20 mouse cellular contexts compared by ENCODE assay signal in the genomic region with DNA sequence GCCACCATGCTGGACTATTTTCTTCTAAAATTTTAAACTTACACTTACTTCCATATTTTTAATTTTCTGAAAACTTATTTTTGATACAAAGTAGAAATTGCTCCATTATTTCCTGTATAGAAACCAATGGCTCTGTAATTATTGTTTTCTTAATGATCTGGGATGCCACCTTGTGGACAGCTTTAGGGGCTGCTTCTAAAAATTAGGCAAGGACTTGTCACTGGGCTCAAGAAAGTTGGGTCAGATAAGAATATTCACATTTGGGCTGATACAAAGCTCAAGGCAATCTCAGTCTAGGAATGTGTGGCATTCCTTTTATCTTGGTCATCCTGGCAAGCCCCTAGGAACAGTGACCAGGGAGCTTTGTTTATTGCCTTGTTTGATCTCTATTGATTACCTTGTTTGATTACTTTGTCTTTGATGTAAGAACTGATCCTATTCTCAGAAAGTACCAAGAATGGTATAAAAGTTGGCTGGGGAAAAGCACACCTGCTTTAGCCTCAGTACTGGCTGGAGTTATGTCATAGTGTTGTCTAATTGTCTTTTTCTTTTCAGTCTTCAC.
DNase-seq lines count a peak whose midpoint lies in the region; ATAC-seq and TF ChIP-seq lines count a peak whose summit lies in the region.
"Had no signal": no experiment of that assay in that cellular context is flagged by ENCODE, and none has a peak within 500 bp of the region (broad histone marks: within the 10 kb centered on the region; RNA-seq: fewer than 3 reads in every experiment).

No protein-coding gene starts in this region.

- TF ChIP-seq EP300 in CH12.LX (IDR thresholded peaks at IDR 0.05; ENCODE audit: low read length): no peak
- TF ChIP-seq EP300 in stomach, postnatal 0 days (optimal IDR thresholded peaks at IDR 0.05): no peak

- no peak overlapping the region for H3K4me3 ChIP-seq in intestine, postnatal 0 days (ENCODE audit: low read depth, low read length)
- no peak overlapping the region for H3K4me3 ChIP-seq in intestine, embryonic 16.5 days (ENCODE audit: low read length)
- no peak overlapping the region for H3K4me3 ChIP-seq in CH12.LX (replicated peaks in 1 of 3; ENCODE audit: low read depth in 2 of 3, low read length in 2 of 3, poor library complexity in 1 of 3)
- H3K4me3 ChIP-seq in stomach, postnatal 0 days (ENCODE audit: low read depth, low read length): no peak overlapping the region
- H3K4me3 ChIP-seq in forebrain, embryonic 15.5 days: no peak overlapping the region
- no peak overlapping the region for H3K4me3 ChIP-seq in hindbrain, embryonic 10.5 days
- H3K4me3 ChIP-seq: embryonic facial prominence, embryonic 10.5 days; heart, embryonic 10.5 days; intestine, embryonic 15.5 days had no signal

- no peaks in the 10 kb centered on the region for H3K79me2 ChIP-seq in CH12.LX (replicated peaks; ENCODE audit: control insufficient read depth, extremely low read depth, insufficient read depth, poor library complexity, severe bottlenecking)

- H3K27ac ChIP-seq in intestine, postnatal 0 days (ENCODE audit: low read depth, low read length): no peak overlapping the region
- H3K27ac ChIP-seq in intestine, embryonic 16.5 days (ENCODE audit: low read length): no peak overlapping the region
- no peak overlapping the region for H3K27ac ChIP-seq in CH12.LX (ENCODE audit: insufficient read depth, low read depth)
- H3K27ac ChIP-seq in stomach, postnatal 0 days (replicated peaks): no peak overlapping the region
- H3K27ac ChIP-seq in forebrain, embryonic 15.5 days (replicated peaks): no peak overlapping the region
- no peak overlapping the region for H3K27ac ChIP-seq in hindbrain, embryonic 10.5 days
- H3K27ac ChIP-seq: embryonic facial prominence, embryonic 10.5 days; heart, embryonic 10.5 days; intestine, embryonic 15.5 days; macrophage had no signal

- H3K9ac ChIP-seq in intestine, postnatal 0 days (ENCODE audit: low read depth, low read length): no peak overlapping the region
- no peak overlapping the region for H3K9ac ChIP-seq in intestine, embryonic 16.5 days (ENCODE audit: low read depth, low read length)
- H3K9ac ChIP-seq in CH12.LX (ENCODE audit: insufficient read depth, low read depth): no peak overlapping the region
- H3K9ac ChIP-seq in stomach, postnatal 0 days (ENCODE audit: low read length): no peak overlapping the region
- no peak overlapping the region for H3K9ac ChIP-seq in forebrain, embryonic 15.5 days (replicated peaks)
- H3K9ac ChIP-seq: intestine, embryonic 15.5 days had no signal

- H3K9me3 ChIP-seq in intestine, postnatal 0 days (ENCODE audit: control insufficient read depth): no peaks in the 10 kb centered on the region
- no peaks in the 10 kb centered on the region for H3K9me3 ChIP-seq in intestine, embryonic 16.5 days (ENCODE audit: control insufficient read depth, low read length)
- H3K9me3 ChIP-seq in CH12.LX (replicated peaks; ENCODE audit: low read length): no peaks in the 10 kb centered on the region
- no peaks in the 10 kb centered on the region for H3K9me3 ChIP-seq in stomach, postnatal 0 days (ENCODE audit: control insufficient read depth, low read length)
- H3K9me3 ChIP-seq in forebrain, embryonic 15.5 days: no peaks in the 10 kb centered on the region
- no peaks in the 10 kb centered on the region for H3K9me3 ChIP-seq in hindbrain, embryonic 10.5 days
- H3K9me3 ChIP-seq: embryonic facial prominence, embryonic 10.5 days; heart, embryonic 10.5 days; intestine, embryonic 15.5 days had no signal

- dilution Hi-C loops in CH12.LX (cut with MboI; ENCODE audit: extremely low pct_ligation_motif_present, extremely low pct_unique_long_range_greater_than_20kb, low sequenced_read_pairs): no loop called here

- no peaks in the 10 kb centered on the region for H3K27me3 ChIP-seq in intestine, postnatal 0 days (replicated peaks; ENCODE audit: control insufficient read depth, insufficient read depth, low read length)
- no peaks in the 10 kb centered on the region for H3K27me3 ChIP-seq in intestine, embryonic 16.5 days (replicated peaks; ENCODE audit: control insufficient read depth, insufficient read depth, low read length)
- H3K27me3 ChIP-seq in CH12.LX (replicated peaks): no peaks in the 10 kb centered on the region
- H3K27me3 ChIP-seq in stomach, postnatal 0 days (ENCODE audit: control insufficient read depth, insufficient read depth, low read length): no peaks in the 10 kb centered on the region
- no peaks in the 10 kb centered on the region for H3K27me3 ChIP-seq in forebrain, embryonic 15.5 days
- H3K27me3 ChIP-seq in hindbrain, embryonic 10.5 days (ENCODE audit: insufficient read depth, poor library complexity, severe bottlenecking): no peaks in the 10 kb centered on the region
- H3K27me3 ChIP-seq: intestine, embryonic 15.5 days had no signal

- peak; percentile 8 for TF ChIP-seq RAD21 in CH12.LX (IDR thresholded peaks at IDR 0.05; ENCODE audit: low read depth, low read length)

- in situ Hi-C loops in CH12.LX (cut with MboI; ENCODE audit: low pct_ligation_motif_present, low pct_unique_long_range_greater_than_20kb, low sequenced_read_pairs): no loop called here

- TF ChIP-seq POLR2A in CH12.LX (IDR thresholded peaks at IDR 0.05; ENCODE audit: low read depth, low read length): no peak

- TF ChIP-seq CTCF in intestine, postnatal 0 days (IDR thresholded peaks at IDR 0.05; ENCODE audit: low read depth): peak; percentile 34
- TF ChIP-seq CTCF in CH12.LX (conservative IDR thresholded peaks at IDR 0.05 in 1 of 2, IDR thresholded peaks at IDR 0.05 in 1 of 2; ENCODE audit: low read depth in 2 of 2, low read length in 2 of 2): peak in 1 of 2 experiments; percentile 47; a peak in 2 of 4 replicates
- peak; percentile 17; the same call in 1 of the 2 replicates for TF ChIP-seq CTCF in stomach, postnatal 0 days (IDR thresholded peaks at IDR 0.05; ENCODE audit: low read depth)

- no peak overlapping the region for H3K4me2 ChIP-seq in intestine, postnatal 0 days (replicated peaks; ENCODE audit: low read depth)
- H3K4me2 ChIP-seq in intestine, embryonic 16.5 days (ENCODE audit: low read depth, low read length): no peak overlapping the region
- no peak overlapping the region for H3K4me2 ChIP-seq in CH12.LX (ENCODE audit: insufficient read depth, low read depth, poor library complexity, severe bottlenecking)
- no peak overlapping the region for H3K4me2 ChIP-seq in stomach, postnatal 0 days (replicated peaks; ENCODE audit: low read depth)
- no peak overlapping the region for H3K4me2 ChIP-seq in forebrain, embryonic 15.5 days (replicated peaks)
- H3K4me2 ChIP-seq: intestine, embryonic 15.5 days; midbrain, embryonic 11.5 days had no signal

- ATAC-seq in intestine, postnatal 0 days: no peak
- no peak for ATAC-seq in intestine, embryonic 16.5 days
- ATAC-seq in stomach, postnatal 0 days (ENCODE audit: low FRiP score, low TSS enrichment): no peak
- no peak for ATAC-seq in forebrain, embryonic 15.5 days (replicated peaks)
- ATAC-seq: forebrain, embryonic 16.5 days; hindbrain, embryonic 16.5 days; intestine, embryonic 15.5 days; lung, postnatal 0 days had no signal

- DNase-seq in CH12.LX (ENCODE audit: extremely low read depth) (no peak), NIH3T3 (ENCODE audit: low read depth) (peak; percentile 38)
- DNase-seq in stomach, postnatal 0 days (ENCODE audit: low spot score): no peak
- no peak for DNase-seq in hindbrain, embryonic 10.5 days (ENCODE audit: low spot score)
- DNase-seq: adrenal gland, postnatal 25 days; cerebellum, adult 9-10 months; gastrocnemius, postnatal 36 days; kidney, postnatal 25 days; thymus, adult 2 months had no signal

- H3K36me3 ChIP-seq in intestine, postnatal 0 days (ENCODE audit: control insufficient read depth, insufficient read depth): no peaks in the 10 kb centered on the region
- no peaks in the 10 kb centered on the region for H3K36me3 ChIP-seq in intestine, embryonic 16.5 days (ENCODE audit: control insufficient read depth, insufficient read depth, low read length)
- no peaks in the 10 kb centered on the region for H3K36me3 ChIP-seq in CH12.LX (replicated peaks in 1 of 2; ENCODE audit: control insufficient read depth in 1 of 2, insufficient read depth in 1 of 2, low read length in 1 of 2)
- H3K36me3 ChIP-seq in stomach, postnatal 0 days (ENCODE audit: control insufficient read depth, insufficient read depth, low read length): no peaks in the 10 kb centered on the region
- H3K36me3 ChIP-seq in forebrain, embryonic 15.5 days: no peaks in the 10 kb centered on the region
- H3K36me3 ChIP-seq in hindbrain, embryonic 10.5 days: no peaks in the 10 kb centered on the region
- H3K36me3 ChIP-seq: embryonic facial prominence, embryonic 10.5 days; heart, embryonic 10.5 days; intestine, embryonic 15.5 days had no signal

- H3K4me1 ChIP-seq in intestine, postnatal 0 days (replicated peaks; ENCODE audit: control insufficient read depth, insufficient read depth, low read length): no peaks in the 10 kb centered on the region
- H3K4me1 ChIP-seq in intestine, embryonic 16.5 days (ENCODE audit: control insufficient read depth, insufficient read depth, low read length): no peaks in the 10 kb centered on the region
- H3K4me1 ChIP-seq in CH12.LX (ENCODE audit: control insufficient read depth in 1 of 2, insufficient read depth in 2 of 2): no peaks in the 10 kb centered on the region
- H3K4me1 ChIP-seq in stomach, postnatal 0 days (replicated peaks; ENCODE audit: control insufficient read depth, insufficient read depth): no peaks in the 10 kb centered on the region
- H3K4me1 ChIP-seq in forebrain, embryonic 15.5 days: no peaks in the 10 kb centered on the region
- no peaks in the 10 kb centered on the region for H3K4me1 ChIP-seq in hindbrain, embryonic 10.5 days (replicated peaks)
- H3K4me1 ChIP-seq: embryonic facial prominence, embryonic 10.5 days; heart, embryonic 10.5 days; intestine, embryonic 15.5 days had no signal

TF ChIP-seq in CH12.LX, 34 proteins besides CTCF, POLR2A, EP300 and RAD21 (continues in another document):
- no peak for TF ChIP-seq POLR2AphosphoS2 (IDR thresholded peaks at IDR 0.05; ENCODE audit: low read depth, low read length)
- no peak for TF ChIP-seq MAX (IDR thresholded peaks at IDR 0.05; ENCODE audit: low read length)
- TF ChIP-seq ZC3H11A (IDR thresholded peaks at IDR 0.05; ENCODE audit: low read depth, low read length): no peak
- TF ChIP-seq HCFC1 (IDR thresholded peaks at IDR 0.05; ENCODE audit: low read depth, low read length): no peak
- TF ChIP-seq MAFK (IDR thresholded peaks at IDR 0.05; ENCODE audit: insufficient replicate concordance, low read length): no peak
- TF ChIP-seq IRF4 (IDR thresholded peaks at IDR 0.05; ENCODE audit: low read depth, low read length): no peak
- TF ChIP-seq JUND (conservative IDR thresholded peaks at IDR 0.05; ENCODE audit: low read depth, low read length): no peak
- no peak for TF ChIP-seq NELFE (IDR thresholded peaks at IDR 0.05; ENCODE audit: low read depth, low read length)
- TF ChIP-seq MXI1 (IDR thresholded peaks at IDR 0.05; ENCODE audit: low read depth, low read length): no peak
- no peak for TF ChIP-seq MAZ (IDR thresholded peaks at IDR 0.05; ENCODE audit: low read depth, low read length)
- no peak for TF ChIP-seq RCOR1 (conservative IDR thresholded peaks at IDR 0.05; ENCODE audit: low read depth, low read length)
- TF ChIP-seq BHLHE40 (IDR thresholded peaks at IDR 0.05; ENCODE audit: low read depth, low read length): no peak
- no peak for TF ChIP-seq GABPA (IDR thresholded peaks at IDR 0.05; ENCODE audit: insufficient replicate concordance, low read depth, low read length)
